Mouse (Mus musculus) midbrain, embryonic 11.5 days (tissue): ENCODE results near the gene Foxd2. TPM values are rescaled to one million over a fixed set of nuclear protein-coding genes. Genes with fewer than 3 reads are reported as not detected.

Experiments
- ATAC-seq: fragments of 200-750 bp; cut with Nextera tagmentation; 2 replicates; pipeline ENCODE4 v1.8.0; 2017; ENCODE audit warnings: moderate TSS enrichment, moderate library complexity; ENCODE audit not compliant: low FRiP score
- DNase-seq: peaks from one replicate; pipeline ENCODE4 v3.0.0; 2015; ENCODE audit warnings: low spot score; ENCODE audit errors: missing footprints
- H3K27ac ChIP-seq: fragments of 300-500 bp; sonication (generic); 2 replicates; pipeline ENCODE4 v1.5.1; 2014; ENCODE audit warnings: low read depth, low read length
- H3K27me3 ChIP-seq: fragments of 300-500 bp; sonication (generic); 2 replicates; pipeline ENCODE4 v1.6.1; 2014; ENCODE audit warnings: mild to moderate bottlenecking, low read length, moderate library complexity, mixed read lengths; ENCODE audit not compliant: control insufficient read depth, insufficient read depth
- H3K36me3 ChIP-seq: fragments of 300-500 bp; sonication (generic); 2 replicates; pipeline ENCODE4 v1.6.1; 2014; ENCODE audit warnings: mild to moderate bottlenecking, low read length, moderate library complexity, mixed read lengths; ENCODE audit not compliant: control insufficient read depth, insufficient read depth
- H3K4me1 ChIP-seq: fragments of 300-500 bp; sonication (generic); 2 replicates; pipeline ENCODE4 v1.6.1; 2014; ENCODE audit warnings: low read length; ENCODE audit not compliant: control insufficient read depth, insufficient read depth
- H3K4me2 ChIP-seq: fragments of 300-500 bp; sonication (generic); 2 replicates; pipeline ENCODE4 v1.6.1; 2014; ENCODE audit warnings: mild to moderate bottlenecking, moderate library complexity
- H3K4me3 ChIP-seq: fragments of 300-500 bp; sonication (generic); 2 replicates; pipeline ENCODE4 v1.5.1; 2014; ENCODE audit warnings: low read depth, low read length
- H3K9ac ChIP-seq: fragments of 300-500 bp; sonication (generic); 2 replicates; pipeline ENCODE4 v1.6.1; 2014; ENCODE audit warnings: low read length
- H3K9me3 ChIP-seq: fragments of 300-500 bp; sonication (generic); 2 replicates; pipeline ENCODE4 v1.6.1; 2016; ENCODE audit warnings: low read length; ENCODE audit not compliant: control insufficient read depth
- WGBS: fragments of 180-500 bp; shearing (Covaris S2); extraction: QIAGEN DNeasy Blood & Tissue Kit; methylation state at CpG from one replicate; pipeline ENCODE4 v1.1.7; 2014; 5-methylcytosine and 5-hydroxymethylcytosine counted together
- polyA plus RNA-seq: library from polyadenylated mRNA; unstranded; fragments of >200 nt; fragmentation: Nextera tagmentation; extraction: Ambion mirVana; gene quantifications from 2 replicates; pipeline ENCODE4 v1.2.1, GENCODE M21; 2014

Foxd2 gene
- polyA plus RNA-seq, 1 experiment from 2014 or later, result 2.0 TPM

DNA sequence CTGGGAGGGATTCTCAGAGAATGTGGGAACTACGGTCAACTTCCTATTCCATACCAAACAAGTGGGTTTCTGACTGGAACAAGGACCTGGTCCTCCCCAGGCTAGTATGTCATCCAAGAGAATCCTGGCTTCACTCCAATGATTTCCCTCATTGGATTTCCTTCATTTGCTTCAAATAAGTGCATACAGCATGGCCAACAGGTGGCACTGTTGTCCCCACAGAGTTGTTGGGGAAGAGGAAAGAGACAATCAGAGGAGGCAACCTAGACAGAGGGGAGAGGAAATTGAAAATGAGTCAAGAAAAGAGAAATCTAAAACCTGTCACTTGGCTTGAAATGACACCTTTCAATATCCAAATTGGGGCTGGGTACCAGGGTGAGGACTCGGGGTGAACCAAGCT is 8.4 kb upstream of the Foxd2 start:
- WGBS, result 46% methylated on average over 2 of the region's 2 CpGs
- Histone ChIP-seq H3K9me3 (no peaks in the 10 kb centered on the region), H3K36me3 (no peaks in the 10 kb centered on the region), H3K4me2 (no peak overlapping the region), H3K9ac (no peak overlapping the region), H3K27ac (no peak overlapping the region), H3K27me3 (peaks cover 54% of the 10 kb centered on the region), H3K4me1 (peaks cover 3% of the 10 kb centered on the region; the same call in 1 of the 2 replicates), H3K4me3 (no peak overlapping the region)
- ATAC-seq (no peak), DNase-seq (peak; percentile 91)

DNA sequence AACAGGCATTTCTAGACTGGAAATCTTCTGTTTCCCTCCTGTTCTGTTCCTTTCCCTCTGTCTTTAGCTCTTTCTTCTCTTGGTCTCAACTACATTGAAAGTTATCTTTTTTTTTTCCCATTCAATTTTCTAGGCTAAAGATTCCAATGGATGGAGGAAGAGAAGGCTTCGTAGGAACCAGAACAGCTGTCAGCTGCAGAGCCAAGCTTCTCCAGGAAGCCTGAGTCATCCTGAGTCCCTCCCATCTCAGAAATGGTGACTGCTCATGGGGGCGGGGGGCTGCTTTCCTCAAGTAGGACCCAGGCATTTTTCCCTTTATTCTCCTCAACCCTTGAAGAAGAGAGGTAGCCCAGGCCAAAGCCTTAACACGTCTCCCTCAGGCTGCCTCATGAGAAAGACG is 7.4 kb upstream of the Foxd2 start:
- no peak overlapping the region for H3K4me2 ChIP-seq
- no peak overlapping the region for H3K9ac ChIP-seq
- DNase-seq, result no peak
- H3K27ac ChIP-seq, result no peak overlapping the region
- H3K27me3 ChIP-seq, result peaks cover 60% of the 10 kb centered on the region
- peaks cover 3% of the 10 kb centered on the region; the same call in 1 of the 2 replicates for H3K4me1 ChIP-seq
- H3K9me3 ChIP-seq, result no peaks in the 10 kb centered on the region
- H3K36me3 ChIP-seq, result no peaks in the 10 kb centered on the region
- H3K4me3 ChIP-seq, result no peak overlapping the region
- whole genome bisulfite sequencing, result 31% methylated on average over 4 of the region's 4 CpGs
- no peak for ATAC-seq

DNA sequence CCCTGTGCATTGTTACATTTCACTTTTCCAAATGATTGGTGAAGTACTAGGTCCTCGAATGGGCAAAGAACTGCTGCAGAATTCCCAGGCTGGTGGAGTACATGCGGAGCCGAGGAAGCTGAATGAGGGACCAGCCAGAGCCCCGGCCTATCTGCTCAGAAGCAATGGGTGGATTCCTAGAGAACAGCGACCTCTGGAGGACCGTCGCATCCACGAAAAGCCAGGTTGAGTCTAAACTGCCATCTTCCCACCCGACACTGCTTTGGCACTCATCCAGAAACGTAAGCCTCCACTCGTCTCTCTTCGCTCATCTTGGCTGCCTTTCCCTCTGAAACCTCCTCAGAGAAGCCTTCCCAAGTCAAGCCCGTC is 4.9 kb upstream of the Foxd2 start:
- Histone ChIP-seq H3K4me2 (no peak overlapping the region), H3K36me3 (no peaks in the 10 kb centered on the region), H3K27me3 (peaks cover 85% of the 10 kb centered on the region), H3K4me1 (peaks cover 5% of the 10 kb centered on the region), H3K9ac (no peak overlapping the region), H3K9me3 (no peaks in the 10 kb centered on the region), H3K4me3 (no peak overlapping the region), H3K27ac (no peak overlapping the region)
- DNase-seq (peak; percentile 98), ATAC-seq (peak; percentile 30)
- WGBS, result 2% methylated on average over 13 of the region's 13 CpGs

DNA sequence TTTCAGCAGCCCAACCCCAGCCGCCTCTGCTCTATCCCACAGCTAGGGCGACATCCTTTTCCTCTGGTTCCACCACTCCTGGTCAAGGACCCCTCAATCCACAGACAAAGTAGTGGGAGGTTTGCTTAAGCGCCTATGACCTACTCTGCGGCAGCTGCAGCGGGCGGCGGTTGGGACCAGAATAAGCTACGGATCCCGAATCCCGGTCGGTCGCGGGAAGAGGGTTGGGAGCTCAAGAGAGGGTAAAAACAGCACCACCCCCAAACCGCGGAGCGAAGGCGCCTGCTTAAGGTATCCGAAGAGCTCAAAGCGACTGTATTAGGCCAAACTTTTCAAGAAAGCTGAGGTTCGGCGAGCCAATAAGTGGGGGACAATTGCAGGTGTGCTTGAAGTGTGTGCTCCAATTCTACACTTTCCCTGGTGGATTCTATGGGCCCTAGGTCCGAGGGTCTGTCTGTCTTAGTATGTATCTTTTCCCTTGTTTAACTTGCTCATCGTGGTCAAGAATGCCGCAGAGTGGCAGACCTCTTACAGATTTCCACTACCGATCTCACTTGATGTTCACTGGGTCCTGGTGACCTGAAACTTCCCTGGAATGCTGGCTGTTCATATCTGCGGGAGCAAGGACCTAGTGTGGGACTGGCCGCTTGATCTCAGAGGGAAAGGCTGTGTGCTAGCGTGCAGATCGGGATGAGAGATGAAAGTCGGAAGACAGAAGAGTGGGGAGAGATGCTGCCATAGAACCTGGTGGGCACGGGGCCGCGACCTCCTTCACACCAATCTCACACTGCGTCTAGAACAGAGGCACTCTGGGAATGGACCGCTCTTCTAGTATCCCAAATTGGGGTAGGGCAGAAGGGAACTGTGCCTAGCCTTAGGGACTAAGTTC is 4.3 kb upstream of the Foxd2 start:
- Histone ChIP-seq H3K4me2 (0 out of 2 replicates have a peak overlapping the region, but pooled peaks have one; percentile 13), H3K4me1 (peaks cover 5% of the 10 kb centered on the region), H3K27ac (no peak overlapping the region), H3K27me3 (peaks cover 91% of the 10 kb centered on the region), H3K9ac (no peak overlapping the region), H3K36me3 (no peaks in the 10 kb centered on the region), H3K4me3 (no peak overlapping the region; the same call in 1 of the 2 replicates), H3K9me3 (no peaks in the 10 kb centered on the region)
- ATAC-seq, result no peak
- DNase-seq, result peak; percentile 93
- 4% methylated on average over 35 of the region's 35 CpGs for WGBS

DNA sequence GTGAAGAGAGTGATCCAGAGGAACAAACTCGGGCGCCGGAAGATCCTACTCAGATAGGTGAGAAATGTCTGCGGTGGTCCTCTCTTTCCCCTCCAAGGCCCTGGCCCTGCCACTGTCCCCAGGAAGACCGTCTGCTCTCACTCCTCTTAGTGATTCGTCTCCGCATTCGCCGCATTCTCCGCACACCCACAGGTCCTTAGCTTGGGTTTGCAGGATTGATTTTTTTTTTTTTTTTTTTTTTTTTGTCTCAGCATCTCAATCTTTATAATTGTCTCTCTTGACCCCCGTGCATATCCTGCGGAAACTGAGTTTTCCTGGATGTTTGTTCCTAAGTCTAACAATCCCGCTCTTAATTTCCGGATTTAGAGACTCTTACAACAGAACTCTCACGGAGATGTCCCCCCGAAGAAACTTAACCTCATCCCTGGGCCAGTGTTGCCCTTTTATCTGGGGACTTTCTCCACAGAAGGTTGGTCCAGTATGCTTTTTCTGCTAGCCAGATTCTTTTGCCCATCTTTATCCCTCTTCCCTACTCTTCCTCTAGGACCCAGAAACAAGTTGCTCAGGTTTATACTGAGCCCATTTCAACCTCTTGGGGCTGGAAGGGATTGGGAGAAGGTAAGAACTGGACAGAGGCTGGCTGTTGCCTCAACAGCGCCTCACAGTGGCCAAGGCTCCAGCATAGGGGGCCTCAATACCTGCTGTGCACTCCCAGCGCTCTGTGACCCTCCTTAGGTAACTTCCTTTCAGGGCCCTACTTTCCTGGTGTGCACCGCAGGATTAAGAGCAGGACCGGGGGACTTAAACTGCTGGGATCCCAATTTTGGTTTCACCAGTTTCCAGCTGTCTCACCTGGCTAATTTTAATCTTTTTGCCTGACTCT is 1.2 kb upstream of the Foxd2 start:
- DNase-seq (peak; percentile 94), ATAC-seq (no peak)
- peak overlapping the region; percentile 39 for H3K4me3 ChIP-seq
- H3K9me3 ChIP-seq, result no peaks in the 10 kb centered on the region
- peaks cover 99% of the 10 kb centered on the region for H3K27me3 ChIP-seq
- H3K36me3 ChIP-seq, result no peaks in the 10 kb centered on the region
- H3K4me1 ChIP-seq, result peaks cover 5% of the 10 kb centered on the region
- H3K27ac ChIP-seq, result no peak overlapping the region; the same call in 1 of the 2 replicates
- peak overlapping the region; percentile 36; the same call in 1 of the 2 replicates for H3K9ac ChIP-seq
- 2% methylated on average over 20 of the region's 20 CpGs for WGBS
- peak overlapping the region; percentile 61 for H3K4me2 ChIP-seq

DNA sequence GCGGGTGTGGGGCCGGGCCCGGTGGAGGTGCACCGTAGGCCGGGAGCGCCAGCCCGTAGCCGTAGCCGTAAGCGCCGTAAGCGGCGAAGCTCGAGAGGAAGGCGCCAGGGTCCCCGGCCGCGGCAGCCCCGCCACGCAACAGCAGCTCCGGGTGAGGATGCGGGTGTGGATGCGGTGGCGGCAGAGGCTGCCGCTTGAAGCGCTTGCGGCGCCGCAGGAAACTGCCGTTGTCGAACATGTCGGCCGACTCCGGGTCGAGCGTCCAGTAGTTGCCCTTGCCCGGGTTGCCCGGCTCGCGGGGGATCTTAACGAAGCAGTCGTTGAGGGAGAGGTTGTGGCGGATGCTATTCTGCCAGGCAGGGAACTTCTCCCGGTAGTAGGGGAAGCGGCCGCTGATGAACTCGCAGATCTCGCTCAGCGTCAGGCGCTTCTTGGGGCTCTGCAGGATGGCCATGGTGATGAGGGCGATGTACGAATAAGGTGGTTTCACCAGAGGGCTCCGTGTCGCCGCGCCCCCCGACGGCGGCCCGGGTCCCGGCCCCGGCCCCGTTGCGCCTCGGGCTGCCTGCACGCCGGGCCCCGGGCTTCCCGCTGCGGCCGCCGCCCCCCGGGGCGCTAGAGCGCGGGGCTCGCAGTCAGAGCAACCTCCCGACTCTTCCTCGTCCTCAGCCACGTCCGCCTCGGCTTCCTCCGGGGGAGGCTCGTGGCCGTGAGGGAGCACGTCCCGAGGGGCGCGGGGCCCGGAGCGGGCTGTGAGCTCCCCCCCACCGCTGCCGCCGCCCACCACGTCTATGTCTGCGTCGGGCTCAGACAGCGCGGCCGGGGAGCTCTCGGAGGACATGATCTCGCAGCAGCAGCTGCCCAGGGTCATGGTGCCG is 483 bp downstream of the Foxd2 start:
- peaks cover 3% of the 10 kb centered on the region; the same call in 1 of the 2 replicates for H3K4me1 ChIP-seq
- under 1% methylated on average over 86 of the region's 103 CpGs for WGBS
- peak overlapping the region; percentile 33 for H3K9ac ChIP-seq
- peak overlapping the region; percentile 61 for H3K4me2 ChIP-seq
- H3K4me3 ChIP-seq, result peak overlapping the region; percentile 39
- no peaks in the 10 kb centered on the region for H3K36me3 ChIP-seq
- ATAC-seq, result no peak; the same call in 1 of the 2 replicates
- H3K27ac ChIP-seq, result peak overlapping the region; percentile 48; the same call in 1 of the 2 replicates
- DNase-seq, result peak; percentile 95
- no peaks in the 10 kb centered on the region for H3K9me3 ChIP-seq
- peaks cover 98% of the 10 kb centered on the region for H3K27me3 ChIP-seq

DNA sequence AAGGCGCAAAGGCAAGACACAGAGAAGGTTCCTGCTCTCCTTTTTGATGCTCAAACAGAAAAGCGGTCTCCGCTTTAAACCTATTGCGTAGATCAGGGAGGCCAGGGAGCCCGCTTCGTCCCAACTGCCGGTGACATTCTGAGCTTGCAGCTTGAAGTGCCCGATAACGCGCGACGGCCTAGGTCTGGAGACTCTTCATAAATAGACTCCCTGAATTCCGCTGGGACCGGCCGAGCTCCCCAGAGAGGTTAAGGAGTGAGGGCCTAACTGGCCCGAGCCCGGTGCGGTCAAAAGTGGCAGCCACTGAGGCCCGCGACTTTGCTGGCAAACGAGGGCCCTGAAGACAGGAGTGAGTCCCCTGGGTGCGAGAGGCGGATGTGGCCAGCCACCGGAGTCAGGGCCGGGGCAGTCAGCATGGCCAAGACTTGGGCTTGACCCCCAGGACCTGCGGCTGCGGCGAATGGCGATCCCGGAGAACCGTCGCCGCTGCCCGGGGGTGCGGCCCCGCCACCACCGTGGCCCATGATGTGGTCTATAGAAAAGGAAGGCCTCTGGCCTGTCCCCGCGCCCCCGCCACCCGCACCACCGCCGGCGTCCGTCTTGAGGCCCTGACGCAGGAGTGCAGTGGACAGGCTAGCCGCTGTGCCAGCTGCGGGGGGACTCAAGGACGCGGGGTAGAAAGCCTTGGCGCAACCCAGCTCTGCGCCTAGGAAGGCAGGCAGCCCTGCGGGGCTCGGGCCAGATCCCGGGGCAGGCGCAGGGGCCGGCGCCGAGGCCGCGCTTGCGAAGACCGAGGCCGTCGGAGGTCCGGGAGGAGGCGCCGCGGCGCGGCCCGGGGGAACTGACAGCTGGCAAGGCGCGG is 1.4 kb downstream of the Foxd2 start:
- Histone ChIP-seq H3K4me1 (peaks cover 11% of the 10 kb centered on the region), H3K27me3 (peaks cover 98% of the 10 kb centered on the region), H3K4me3 (peak overlapping the region; percentile 39), H3K4me2 (peak overlapping the region; percentile 61), H3K36me3 (no peaks in the 10 kb centered on the region), H3K9ac (peak overlapping the region; percentile 33), H3K27ac (no peak overlapping the region), H3K9me3 (no peaks in the 10 kb centered on the region)
- DNase-seq (peak; percentile 95), ATAC-seq (no peak)
- WGBS, result under 1% methylated on average over 73 of the region's 74 CpGs
